Mouse (Mus musculus) erythroblast, embryonic 14.5 days (primary cell): ENCODE data around the gene Kif1b.

Experiments
- GATA1 ChIP-seq: IDR thresholded peaks from 2 replicates; pipeline ENCODE4 v1.6.1; 2012; ENCODE audit warnings: low read length, inconsistent platforms, mixed read lengths
- TAL1 ChIP-seq: IDR thresholded peaks from 3 replicates; pipeline ENCODE4 v1.6.1; 2012; ENCODE audit warnings: low read length, inconsistent platforms, mixed read lengths

DNA sequence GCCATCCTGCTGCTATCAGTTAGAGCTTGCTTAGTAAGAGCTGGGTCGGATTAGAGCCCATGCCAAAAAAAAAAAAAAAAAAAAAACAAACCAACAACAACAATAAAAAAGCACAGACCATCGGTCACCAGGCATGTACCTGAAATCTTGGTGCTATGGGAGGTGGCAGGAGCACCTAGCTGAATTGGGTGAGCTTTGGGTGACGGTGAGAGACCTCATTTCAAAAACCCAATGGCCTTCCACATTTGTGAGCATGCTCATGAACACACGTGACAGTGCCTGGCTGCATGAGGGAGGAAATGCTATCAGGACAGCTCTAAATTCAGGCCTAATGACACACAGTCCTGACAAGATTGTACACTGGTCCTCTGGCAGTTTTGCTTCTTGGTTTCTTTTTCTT, 159.4 kb downstream of the Kif1b start:
- TF ChIP-seq TAL1, result no peak
- TF ChIP-seq GATA1, result no peak
